Mouse (Mus musculus): ENCODE data around the gene BC048562. TPM values are rescaled to one million over a fixed set of nuclear protein-coding genes. Genes with fewer than 3 reads are reported as not detected.

Gene BC048562
- total and polyA plus RNA-seq, 3 experiments, result not detected

DNA sequence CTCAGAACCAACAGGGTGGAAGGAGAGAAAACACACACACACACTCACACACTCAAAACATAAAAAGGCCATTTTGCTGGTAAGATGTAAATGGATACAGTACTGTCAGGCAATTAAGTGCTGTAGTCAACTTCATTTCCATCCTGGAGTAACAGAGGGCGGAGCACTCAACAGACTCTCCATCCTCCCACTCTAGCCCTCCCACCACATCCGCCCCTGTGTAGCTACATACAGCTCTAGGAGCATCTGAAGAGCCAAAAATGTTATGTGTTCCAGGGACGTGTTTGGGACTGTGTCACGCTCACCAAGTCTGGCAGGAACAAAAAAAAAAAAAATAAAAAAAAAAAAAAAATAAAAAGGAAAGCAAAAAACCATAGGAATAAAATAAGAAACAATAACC is 33.2 kb upstream of the BC048562 start:
- DNase-seq (ENCODE audit: extremely low read depth), result no peak
- dilution Hi-C loops (cut with MboI; ENCODE audit: extremely low pct_ligation_motif_present, extremely low pct_unique_long_range_greater_than_20kb, low sequenced_read_pairs) (no loop called here), in situ Hi-C loops (cut with MboI; ENCODE audit: low pct_ligation_motif_present, low pct_unique_long_range_greater_than_20kb, low sequenced_read_pairs) (no loop called here)
- Histone ChIP-seq H3K4me3 (replicated peaks in 1 of 3; ENCODE audit: low read depth in 2 of 3, low read length in 2 of 3, poor library complexity in 1 of 3) (no peak overlapping the region), H3K79me2 (replicated peaks; ENCODE audit: control insufficient read depth, extremely low read depth, insufficient read depth, poor library complexity, severe bottlenecking) (no peaks in the 10 kb centered on the region), H3K9ac (ENCODE audit: insufficient read depth, low read depth) (no peak overlapping the region), H3K27ac (ENCODE audit: insufficient read depth, low read depth) (no peak overlapping the region), H3K4me1 (ENCODE audit: control insufficient read depth in 1 of 2, insufficient read depth in 2 of 2) (peaks cover 4 to 20% of the 10 kb centered on the region in 2 experiments; a peak in 3 of 4 replicates), H3K4me2 (ENCODE audit: insufficient read depth, low read depth, poor library complexity, severe bottlenecking) (no peak overlapping the region), H3K36me3 (replicated peaks in 1 of 2; ENCODE audit: control insufficient read depth in 1 of 2, insufficient read depth in 1 of 2, low read length in 1 of 2) (peaks cover 0 to 1% of the 10 kb centered on the region in 2 experiments), H3K27me3 (replicated peaks) (no peaks in the 10 kb centered on the region), H3K9me3 (replicated peaks; ENCODE audit: low read length) (no peaks in the 10 kb centered on the region)
- TF ChIP-seq JUN (IDR thresholded peaks at IDR 0.05; ENCODE audit: insufficient read depth, low read depth, low read length) (no peak), NRF1 (IDR thresholded peaks at IDR 0.05; ENCODE audit: low read depth, low read length) (no peak), RAD21 (IDR thresholded peaks at IDR 0.05; ENCODE audit: low read depth, low read length) (no peak), UBTF (IDR thresholded peaks at IDR 0.05; ENCODE audit: low read depth, low read length) (no peak), USF1 (IDR thresholded peaks at IDR 0.05; ENCODE audit: low read depth, low read length) (no peak), KAT2A (IDR thresholded peaks at IDR 0.05; ENCODE audit: insufficient replicate concordance, low read length) (no peak), ELF1 (IDR thresholded peaks at IDR 0.05; ENCODE audit: low read depth, low read length) (no peak), EP300 (IDR thresholded peaks at IDR 0.05; ENCODE audit: low read length) (no peak), USF2 (conservative IDR thresholded peaks at IDR 0.05; ENCODE audit: low read depth, low read length) (no peak), MAZ (IDR thresholded peaks at IDR 0.05; ENCODE audit: low read depth, low read length) (no peak), PAX5 (IDR thresholded peaks at IDR 0.05; ENCODE audit: low read length) (no peak), CHD2 (IDR thresholded peaks at IDR 0.05; ENCODE audit: low read length) (no peak), MAX (IDR thresholded peaks at IDR 0.05; ENCODE audit: low read length) (no peak), POLR2AphosphoS2 (IDR thresholded peaks at IDR 0.05; ENCODE audit: low read depth, low read length) (no peak), NELFE (IDR thresholded peaks at IDR 0.05; ENCODE audit: low read depth, low read length) (no peak), CHD1 (IDR thresholded peaks at IDR 0.05; ENCODE audit: low read depth, low read length) (no peak), TBP (conservative IDR thresholded peaks at IDR 0.05; ENCODE audit: low read depth, low read length) (no peak), GABPA (IDR thresholded peaks at IDR 0.05; ENCODE audit: insufficient replicate concordance, low read depth, low read length) (no peak)

DNA sequence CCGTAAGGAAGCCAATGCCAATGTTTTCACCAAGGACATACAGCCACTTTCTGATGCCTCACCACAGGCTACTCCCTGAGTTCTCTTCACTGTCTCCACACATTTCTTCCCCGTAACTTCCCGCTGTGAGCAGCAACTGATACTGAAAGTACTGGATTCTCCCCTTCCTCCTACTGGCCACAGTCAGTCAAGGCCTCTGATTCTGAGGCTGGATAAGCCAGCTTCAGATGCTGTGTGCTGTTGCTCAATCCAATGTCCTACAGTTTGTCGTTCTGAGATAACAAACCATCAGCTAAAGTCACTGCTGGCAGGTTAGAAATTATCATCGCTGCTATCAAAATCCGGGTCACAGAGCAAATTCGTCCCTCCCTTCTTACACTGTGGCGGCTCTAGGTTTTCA is 31.8 kb upstream of the BC048562 start:
- H3K36me3 ChIP-seq (replicated peaks in 1 of 2; ENCODE audit: control insufficient read depth in 1 of 2, insufficient read depth in 1 of 2, low read length in 1 of 2), result no peaks in the 10 kb centered on the region
- H3K9me3 ChIP-seq (replicated peaks; ENCODE audit: low read length), result no peaks in the 10 kb centered on the region
- DNase-seq (ENCODE audit: extremely low read depth), result no peak
- no peak overlapping the region for H3K4me3 ChIP-seq (replicated peaks in 1 of 3; ENCODE audit: low read depth in 2 of 3, low read length in 2 of 3, poor library complexity in 1 of 3)
- TF ChIP-seq MYC (IDR thresholded peaks at IDR 0.05; ENCODE audit: low read depth, low read length), result no peak
- no peak for TF ChIP-seq POLR2AphosphoS2 (IDR thresholded peaks at IDR 0.05; ENCODE audit: low read depth, low read length)
- TF ChIP-seq ZNF384 (IDR thresholded peaks at IDR 0.05; ENCODE audit: low read depth, low read length), result no peak
- TF ChIP-seq USF1 (IDR thresholded peaks at IDR 0.05; ENCODE audit: low read depth, low read length), result no peak
- TF ChIP-seq CHD1 (IDR thresholded peaks at IDR 0.05; ENCODE audit: low read depth, low read length), result no peak
- TF ChIP-seq USF2 (conservative IDR thresholded peaks at IDR 0.05; ENCODE audit: low read depth, low read length), result no peak
- TF ChIP-seq ZKSCAN1 (IDR thresholded peaks at IDR 0.05; ENCODE audit: borderline replicate concordance, low read depth, low read length), result no peak
- TF ChIP-seq PAX5 (IDR thresholded peaks at IDR 0.05; ENCODE audit: low read length), result no peak
- TF ChIP-seq MAFK (IDR thresholded peaks at IDR 0.05; ENCODE audit: insufficient replicate concordance, low read length), result no peak
- no peak for TF ChIP-seq MAZ (IDR thresholded peaks at IDR 0.05; ENCODE audit: low read depth, low read length)
- TF ChIP-seq ELF1 (IDR thresholded peaks at IDR 0.05; ENCODE audit: low read depth, low read length), result no peak
- no peak for TF ChIP-seq NELFE (IDR thresholded peaks at IDR 0.05; ENCODE audit: low read depth, low read length)
- TF ChIP-seq TBP (conservative IDR thresholded peaks at IDR 0.05; ENCODE audit: low read depth, low read length), result no peak
- TF ChIP-seq CTCF (conservative IDR thresholded peaks at IDR 0.05 in 1 of 2, IDR thresholded peaks at IDR 0.05 in 1 of 2; ENCODE audit: low read depth in 2 of 2, low read length in 2 of 2), result no peak
- no peak for TF ChIP-seq HCFC1 (IDR thresholded peaks at IDR 0.05; ENCODE audit: low read depth, low read length)
- TF ChIP-seq UBTF (IDR thresholded peaks at IDR 0.05; ENCODE audit: low read depth, low read length), result no peak
- no peak for TF ChIP-seq JUND (conservative IDR thresholded peaks at IDR 0.05; ENCODE audit: low read depth, low read length)
- no peak overlapping the region for H3K27ac ChIP-seq (ENCODE audit: insufficient read depth, low read depth)
- no peaks in the 10 kb centered on the region for H3K27me3 ChIP-seq (replicated peaks)
- in situ Hi-C loops (cut with MboI; ENCODE audit: low pct_ligation_motif_present, low pct_unique_long_range_greater_than_20kb, low sequenced_read_pairs) (no loop called here), dilution Hi-C loops (cut with MboI; ENCODE audit: extremely low pct_ligation_motif_present, extremely low pct_unique_long_range_greater_than_20kb, low sequenced_read_pairs) (no loop called here)
- no peak overlapping the region for H3K4me2 ChIP-seq (ENCODE audit: insufficient read depth, low read depth, poor library complexity, severe bottlenecking)
- no peak overlapping the region for H3K9ac ChIP-seq (ENCODE audit: insufficient read depth, low read depth)
- H3K4me1 ChIP-seq (ENCODE audit: control insufficient read depth in 1 of 2, insufficient read depth in 2 of 2), result peaks cover 4 to 20% of the 10 kb centered on the region in 2 experiments; a peak in 3 of 4 replicates
- H3K79me2 ChIP-seq (replicated peaks; ENCODE audit: control insufficient read depth, extremely low read depth, insufficient read depth, poor library complexity, severe bottlenecking), result no peaks in the 10 kb centered on the region

All from CH12.LX (cell line).